Mouse (Mus musculus): ENCODE measurements around the gene Sema3g. TPM values are rescaled to one million over a fixed set of nuclear protein-coding genes. Genes with fewer than 3 reads are reported as not detected.

Gene Sema3g
- polyA plus RNA-seq, 1 experiment from 2014 or later = 0.64 TPM

DNA sequence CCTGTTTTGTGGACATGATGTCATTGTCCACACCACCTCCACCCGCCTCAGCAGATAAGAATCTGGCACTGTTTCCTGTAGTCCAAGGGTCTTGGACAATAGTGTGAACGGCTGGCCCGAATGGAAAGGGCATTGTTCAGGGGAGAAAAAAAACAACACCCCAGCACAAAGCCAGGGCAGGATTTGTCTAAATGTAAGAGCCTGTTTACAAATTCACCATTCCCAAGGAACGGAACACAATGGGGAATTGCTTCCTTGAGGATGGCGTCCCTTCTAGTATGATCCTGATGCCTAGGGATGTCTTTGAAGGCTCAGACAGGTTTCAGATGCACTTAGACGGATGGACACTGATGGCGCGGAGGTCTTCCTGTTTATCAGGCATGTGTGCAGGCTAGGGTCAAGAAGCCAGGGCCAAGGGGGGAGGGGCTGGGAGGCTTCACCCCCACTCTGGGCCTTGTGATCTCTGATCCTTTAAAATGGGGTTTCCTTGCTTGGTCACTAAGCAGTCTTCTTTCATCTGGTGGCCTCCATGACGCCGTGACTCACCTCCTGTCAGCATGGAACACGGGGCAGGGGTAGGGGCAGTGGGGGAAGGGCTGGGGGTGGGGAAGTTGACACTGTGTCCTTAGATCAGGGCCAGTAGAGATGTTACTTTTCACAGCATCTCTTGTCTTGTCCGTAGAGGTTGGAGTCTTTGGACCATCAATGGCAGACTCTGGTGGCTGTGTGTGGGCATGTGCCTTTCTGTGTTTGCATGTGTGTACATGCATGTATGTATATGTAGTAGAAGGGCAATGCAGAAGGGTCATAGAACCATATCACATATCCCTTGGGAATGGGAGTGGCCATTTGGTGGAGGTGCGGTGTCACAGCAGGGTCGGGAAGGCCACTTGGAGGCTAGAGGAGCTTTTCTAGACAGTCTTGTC lies 15.7 kb downstream of the Sema3g start:
- Histone ChIP-seq H3K9ac (ENCODE audit: low read depth, low read length) (no peak overlapping the region), H3K4me3 (ENCODE audit: low read length) (no peak overlapping the region), H3K9me3 (ENCODE audit: control insufficient read depth, low read length) (no peaks in the 10 kb centered on the region), H3K4me1 (ENCODE audit: control insufficient read depth, insufficient read depth, low read length) (peaks cover 21% of the 10 kb centered on the region), H3K4me2 (replicated peaks; ENCODE audit: low read depth, low read length) (no peak overlapping the region), H3K27me3 (ENCODE audit: control insufficient read depth, insufficient read depth, low read length) (no peaks in the 10 kb centered on the region), H3K27ac (ENCODE audit: low read depth, low read length) (no peak overlapping the region), H3K36me3 (ENCODE audit: control insufficient read depth, insufficient read depth, low read length) (no peaks in the 10 kb centered on the region)
- ATAC-seq (ENCODE audit: low FRiP score, low TSS enrichment) = peak; percentile 33
- 65% methylated on average over 14 of the region's 14 CpGs for WGBS

DNA sequence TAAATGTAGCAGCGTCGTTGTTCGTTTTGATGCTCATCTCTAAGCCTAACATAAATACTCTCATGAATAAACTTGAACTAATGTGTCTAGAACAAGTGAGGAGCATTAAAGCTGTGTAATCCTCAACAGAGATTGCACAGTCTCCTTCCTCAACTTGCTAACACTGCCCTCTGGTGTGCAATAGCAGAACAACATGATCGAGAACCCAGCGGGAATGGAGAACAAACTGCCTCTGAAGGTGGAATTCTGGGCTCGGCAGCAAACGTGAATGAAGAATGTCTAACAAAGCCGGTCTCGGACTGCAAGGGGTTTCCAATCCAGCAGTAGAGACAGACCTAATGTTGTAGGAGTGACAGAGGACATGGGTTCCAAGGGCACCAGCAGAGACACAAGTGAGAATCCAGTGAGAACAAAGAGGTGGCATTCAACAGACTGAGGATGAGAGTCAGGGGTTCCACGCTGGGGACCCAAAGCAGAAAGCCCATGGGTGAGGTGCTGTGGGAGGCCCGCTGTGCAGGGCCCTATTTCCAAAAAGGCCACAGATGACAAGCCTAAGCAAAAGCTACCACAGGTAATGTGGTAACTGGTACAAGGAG lies 16.4 kb downstream of the Sema3g start:
- ATAC-seq (ENCODE audit: low FRiP score, low TSS enrichment) = peak; percentile 37
- Histone ChIP-seq H3K27me3 (ENCODE audit: control insufficient read depth, insufficient read depth, low read length) (no peaks in the 10 kb centered on the region), H3K9ac (ENCODE audit: low read depth, low read length) (no peak overlapping the region), H3K4me2 (replicated peaks; ENCODE audit: low read depth, low read length) (no peak overlapping the region), H3K9me3 (ENCODE audit: control insufficient read depth, low read length) (no peaks in the 10 kb centered on the region), H3K4me3 (ENCODE audit: low read length) (no peak overlapping the region), H3K4me1 (ENCODE audit: control insufficient read depth, insufficient read depth, low read length) (peaks cover 21% of the 10 kb centered on the region), H3K36me3 (ENCODE audit: control insufficient read depth, insufficient read depth, low read length) (no peaks in the 10 kb centered on the region), H3K27ac (ENCODE audit: low read depth, low read length) (no peak overlapping the region)
- 19% methylated on average over 11 of the region's 11 CpGs for whole genome bisulfite sequencing

DNA sequence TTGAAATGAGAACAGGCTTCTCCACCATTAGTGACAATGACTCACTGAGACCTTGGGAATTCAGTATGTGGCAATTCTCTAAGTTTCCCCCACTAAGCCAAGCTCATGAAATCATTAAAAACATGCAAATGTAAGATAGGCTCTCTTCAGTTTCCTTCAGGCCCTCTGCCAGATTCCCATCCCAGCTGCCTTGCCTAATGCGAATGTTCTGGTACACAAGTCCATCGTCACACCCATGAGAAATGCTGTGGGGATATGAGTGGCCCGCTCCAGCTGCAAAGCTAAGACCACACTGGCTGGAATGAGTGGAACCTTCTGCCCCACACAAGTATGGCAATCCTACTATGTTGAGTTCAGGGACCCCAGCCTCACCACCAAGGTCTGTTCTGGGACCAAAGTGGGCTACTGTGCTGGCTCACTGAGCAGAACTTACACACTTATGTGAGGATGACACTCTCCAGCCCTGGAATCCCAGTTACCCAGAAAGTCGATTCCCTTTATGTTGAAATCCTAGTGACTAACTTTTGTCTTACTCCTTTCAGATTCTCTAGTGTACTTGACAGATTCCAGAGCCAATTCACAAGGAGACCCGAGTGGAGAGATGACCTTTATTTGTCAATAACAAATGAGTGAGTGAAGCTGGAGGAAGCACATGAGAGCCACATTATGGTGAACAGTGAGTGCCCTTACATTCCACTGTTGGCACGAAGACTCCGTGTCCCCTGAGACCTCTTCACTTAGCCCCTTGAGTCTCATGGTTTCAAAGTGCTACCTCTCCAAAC lies 19.6 kb downstream of the Sema3g start:
- no peaks in the 10 kb centered on the region for H3K27me3 ChIP-seq (ENCODE audit: control insufficient read depth, insufficient read depth, low read length)
- no peaks in the 10 kb centered on the region for H3K9me3 ChIP-seq (ENCODE audit: control insufficient read depth, low read length)
- no peaks in the 10 kb centered on the region for H3K36me3 ChIP-seq (ENCODE audit: control insufficient read depth, insufficient read depth, low read length)
- H3K4me3 ChIP-seq (ENCODE audit: low read length) = no peak overlapping the region
- no peak overlapping the region for H3K27ac ChIP-seq (ENCODE audit: low read depth, low read length)
- H3K4me2 ChIP-seq (replicated peaks; ENCODE audit: low read depth, low read length) = no peak overlapping the region
- 83% methylated on average over 7 of the region's 7 CpGs for WGBS
- peaks cover 5% of the 10 kb centered on the region; the same call in 1 of the 2 replicates for H3K4me1 ChIP-seq (ENCODE audit: control insufficient read depth, insufficient read depth, low read length)
- ATAC-seq (ENCODE audit: low FRiP score, low TSS enrichment) = no peak
- no peak overlapping the region for H3K9ac ChIP-seq (ENCODE audit: low read depth, low read length)

DNA sequence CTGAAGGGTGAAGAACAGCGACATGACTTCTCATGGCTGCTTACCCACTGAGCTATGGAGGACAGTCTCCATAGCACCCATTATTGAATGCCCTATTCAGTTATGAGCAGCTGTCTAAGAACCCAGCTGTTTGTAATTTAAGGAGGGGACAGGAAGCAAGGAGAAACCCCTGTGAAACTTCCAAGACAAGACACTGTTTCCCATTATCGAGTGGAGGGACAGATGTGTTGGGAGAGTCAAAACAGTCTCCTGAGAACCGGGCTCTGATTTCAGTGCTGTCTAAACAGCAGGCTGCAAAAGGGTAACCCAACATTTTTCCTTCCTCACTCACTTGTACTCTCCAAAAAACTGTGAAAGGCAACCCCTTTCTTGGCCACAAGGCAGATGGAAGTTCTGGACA lies 22.9 kb downstream of the Sema3g start:
- Histone ChIP-seq H3K4me2 (replicated peaks; ENCODE audit: low read depth, low read length) (no peak overlapping the region), H3K27me3 (ENCODE audit: control insufficient read depth, insufficient read depth, low read length) (no peaks in the 10 kb centered on the region), H3K4me3 (ENCODE audit: low read length) (no peak overlapping the region), H3K36me3 (ENCODE audit: control insufficient read depth, insufficient read depth, low read length) (no peaks in the 10 kb centered on the region), H3K9me3 (ENCODE audit: control insufficient read depth, low read length) (no peaks in the 10 kb centered on the region), H3K4me1 (ENCODE audit: control insufficient read depth, insufficient read depth, low read length) (no peaks in the 10 kb centered on the region), H3K9ac (ENCODE audit: low read depth, low read length) (no peak overlapping the region), H3K27ac (ENCODE audit: low read depth, low read length) (no peak overlapping the region)
- ATAC-seq (ENCODE audit: low FRiP score, low TSS enrichment) = no peak
- 54% methylated on average over 3 of the region's 3 CpGs for WGBS

DNA sequence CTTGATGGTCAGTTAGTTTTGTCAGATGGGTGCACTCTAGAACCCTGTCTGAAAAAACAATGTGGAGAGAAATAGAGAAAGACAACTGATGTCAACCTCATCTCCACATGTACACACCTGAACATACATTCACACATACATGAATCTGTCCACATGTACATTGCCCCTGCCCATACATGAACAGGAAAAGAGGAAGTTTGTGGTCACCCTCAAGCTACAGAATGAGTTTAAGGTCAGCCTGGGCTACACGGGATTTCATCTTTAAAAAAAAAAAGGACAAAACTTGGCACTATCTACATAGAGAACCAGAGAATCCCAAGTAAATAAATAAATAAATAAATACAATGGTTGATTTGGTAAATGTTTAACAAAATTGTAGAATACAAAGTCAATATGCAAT lies 27.1 kb downstream of the Sema3g start:
- H3K27ac ChIP-seq (ENCODE audit: low read depth, low read length) = no peak overlapping the region
- no peaks in the 10 kb centered on the region for H3K4me1 ChIP-seq (ENCODE audit: control insufficient read depth, insufficient read depth, low read length)
- H3K4me3 ChIP-seq (ENCODE audit: low read length) = no peak overlapping the region
- ATAC-seq (ENCODE audit: low FRiP score, low TSS enrichment) = no peak
- H3K9ac ChIP-seq (ENCODE audit: low read depth, low read length) = no peak overlapping the region
- H3K4me2 ChIP-seq (replicated peaks; ENCODE audit: low read depth, low read length) = no peak overlapping the region
- H3K9me3 ChIP-seq (ENCODE audit: control insufficient read depth, low read length) = no peaks in the 10 kb centered on the region
- no peaks in the 10 kb centered on the region for H3K27me3 ChIP-seq (ENCODE audit: control insufficient read depth, insufficient read depth, low read length)
- WGBS = 80% methylated on average over 1 of the region's 1 CpGs
- H3K36me3 ChIP-seq (ENCODE audit: control insufficient read depth, insufficient read depth, low read length) = no peaks in the 10 kb centered on the region

DNA sequence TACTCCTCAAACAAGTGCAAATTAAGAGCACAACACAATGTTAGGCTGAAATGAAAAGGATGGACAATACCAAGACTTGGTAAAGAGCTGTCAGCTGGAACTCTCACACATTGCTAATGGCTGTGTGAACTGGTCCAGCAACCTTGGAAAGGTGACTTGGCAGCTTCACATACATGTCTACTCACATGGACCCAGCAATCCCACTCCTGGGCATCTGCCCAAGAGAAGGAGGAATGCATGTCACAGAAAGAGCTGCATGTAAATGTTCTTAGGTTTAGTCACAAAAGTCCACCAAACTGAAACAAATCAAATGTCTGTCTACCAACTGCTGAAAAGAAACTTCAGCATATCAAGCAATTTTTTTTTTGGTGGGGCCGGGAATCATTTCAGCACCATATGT lies 28.3 kb downstream of the Sema3g start:
- Histone ChIP-seq H3K9me3 (ENCODE audit: control insufficient read depth, low read length) (no peaks in the 10 kb centered on the region), H3K4me3 (ENCODE audit: low read length) (no peak overlapping the region), H3K27me3 (ENCODE audit: control insufficient read depth, insufficient read depth, low read length) (no peaks in the 10 kb centered on the region), H3K4me1 (ENCODE audit: control insufficient read depth, insufficient read depth, low read length) (no peaks in the 10 kb centered on the region), H3K27ac (ENCODE audit: low read depth, low read length) (no peak overlapping the region), H3K36me3 (ENCODE audit: control insufficient read depth, insufficient read depth, low read length) (no peaks in the 10 kb centered on the region), H3K9ac (ENCODE audit: low read depth, low read length) (no peak overlapping the region), H3K4me2 (replicated peaks; ENCODE audit: low read depth, low read length) (no peak overlapping the region)
- 86% methylated on average over 1 of the region's 1 CpGs for WGBS
- ATAC-seq (ENCODE audit: low FRiP score, low TSS enrichment) = no peak

DNA sequence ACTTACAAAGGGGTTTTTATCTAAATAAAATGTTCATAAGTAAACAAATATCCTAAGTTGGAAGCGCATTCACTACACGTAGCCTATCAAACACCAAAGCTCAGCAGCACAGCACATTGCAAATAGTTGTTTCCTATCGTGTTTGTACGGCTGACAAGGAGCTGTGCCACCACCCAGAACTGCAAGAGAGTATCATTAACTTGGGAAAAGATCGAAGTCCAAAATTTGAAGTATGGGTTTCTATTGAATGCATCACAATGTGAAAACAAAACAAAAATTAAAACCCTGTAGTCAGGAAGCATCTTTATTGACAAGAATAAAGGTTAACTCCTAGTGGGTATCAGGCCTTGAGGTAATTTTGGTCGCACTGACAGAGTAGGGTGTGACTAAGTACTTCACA lies 30.7 kb downstream of the Sema3g start:
- ATAC-seq (ENCODE audit: low FRiP score, low TSS enrichment) = no peak
- H3K27ac ChIP-seq (ENCODE audit: low read depth, low read length) = no peak overlapping the region
- no peaks in the 10 kb centered on the region for H3K9me3 ChIP-seq (ENCODE audit: control insufficient read depth, low read length)
- H3K4me1 ChIP-seq (ENCODE audit: control insufficient read depth, insufficient read depth, low read length) = peaks cover 6% of the 10 kb centered on the region
- no peaks in the 10 kb centered on the region for H3K27me3 ChIP-seq (ENCODE audit: control insufficient read depth, insufficient read depth, low read length)
- 91% methylated on average over 6 of the region's 6 CpGs for WGBS
- no peak overlapping the region for H3K4me2 ChIP-seq (replicated peaks; ENCODE audit: low read depth, low read length)
- no peak overlapping the region for H3K9ac ChIP-seq (ENCODE audit: low read depth, low read length)
- no peak overlapping the region for H3K4me3 ChIP-seq (ENCODE audit: low read length)
- H3K36me3 ChIP-seq (ENCODE audit: control insufficient read depth, insufficient read depth, low read length) = peaks cover 8% of the 10 kb centered on the region

DNA sequence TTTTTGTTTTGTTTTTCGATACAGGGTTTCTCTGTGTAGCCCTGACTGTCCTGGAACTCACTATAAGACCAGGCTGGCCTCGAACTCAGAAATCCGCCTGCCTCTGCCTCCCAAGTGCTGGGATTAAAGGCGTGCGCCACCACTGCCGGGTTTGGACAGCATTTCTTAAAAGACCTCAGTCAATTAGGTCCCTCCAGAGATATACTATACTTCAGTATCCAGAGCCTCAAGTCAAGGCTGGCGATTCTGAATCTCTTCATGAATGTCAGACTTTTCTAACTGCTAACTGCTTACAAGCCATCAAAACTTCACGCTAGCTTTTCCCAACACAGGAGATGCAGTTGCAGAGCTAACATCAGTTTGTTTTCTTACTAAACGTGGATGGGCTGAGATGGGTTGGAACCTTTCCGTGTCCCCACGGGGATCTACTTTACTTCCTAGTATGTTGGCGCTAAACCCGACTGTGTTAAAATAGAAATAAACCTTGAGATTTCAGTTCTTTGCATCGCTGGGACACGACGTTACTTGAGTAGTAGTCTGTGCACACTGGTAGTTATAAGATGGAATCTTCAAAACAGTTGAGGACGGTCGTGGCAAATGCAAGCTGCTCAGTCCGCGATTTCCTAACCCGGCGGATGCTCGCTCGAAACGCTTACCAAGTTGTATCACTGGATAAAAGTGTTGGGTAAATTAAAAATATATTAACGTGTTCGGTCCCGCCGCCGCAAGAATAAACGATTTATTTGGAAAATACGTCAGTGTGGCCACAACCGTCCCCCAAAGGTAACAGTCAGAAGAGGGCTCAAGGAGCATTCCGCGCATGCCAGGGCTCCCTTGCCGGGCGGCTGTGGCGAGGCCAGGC lies 32.8 kb downstream of the Sema3g start:
- Histone ChIP-seq H3K27ac (ENCODE audit: low read depth, low read length) (peak overlapping the region; percentile 93), H3K4me1 (ENCODE audit: control insufficient read depth, insufficient read depth, low read length) (peaks cover 6% of the 10 kb centered on the region), H3K4me3 (ENCODE audit: low read length) (peak overlapping the region; percentile 98), H3K36me3 (ENCODE audit: control insufficient read depth, insufficient read depth, low read length) (peaks cover 28% of the 10 kb centered on the region), H3K27me3 (ENCODE audit: control insufficient read depth, insufficient read depth, low read length) (no peaks in the 10 kb centered on the region), H3K9me3 (ENCODE audit: control insufficient read depth, low read length) (no peaks in the 10 kb centered on the region), H3K4me2 (replicated peaks; ENCODE audit: low read depth, low read length) (peak overlapping the region; percentile 61), H3K9ac (ENCODE audit: low read depth, low read length) (peak overlapping the region; percentile 98)
- peak; percentile 89 for ATAC-seq (ENCODE audit: low FRiP score, low TSS enrichment)
- WGBS = 20% methylated on average over 38 of the region's 38 CpGs
